Mouse (Mus musculus) left cerebral cortex, adult 2 months (tissue): ENCODE results near the gene Osbpl3. TPM values are rescaled to one million over a fixed set of nuclear protein-coding genes. Genes with fewer than 3 reads are reported as not detected.

ENCODE experiments used
- DNase-seq, 2 experiments: peaks; one replicate each; pipeline ENCODE4 v3.0.0; 2021 to 2022; ENCODE audit warnings: low spot score in 2 of 2, mixed read lengths in 1 of 2; ENCODE audit errors: extremely low spot score in 1 of 2
- H3K27ac ChIP-seq: fragments of 200-600 bp; 2 replicates; pipeline ENCODE4 v1.8.1; 2022
- H3K4me3 ChIP-seq: fragments of 200-600 bp; 2 replicates; pipeline ENCODE4 v1.8.1; 2022
- CTCF ChIP-seq: fragments of 200-600 bp; IDR thresholded peaks from 2 replicates; pipeline ENCODE4 v1.8.1; 2022; ENCODE audit warnings: antibody characterized with exemption, mild to moderate bottlenecking, moderate library complexity
- intact Hi-C: fragments of 180-260 bp; cut with DNase I; formaldehyde crosslinking; loops from one replicate; pipeline ENCODE4 v1.15.1; 2025
- total RNA-seq, 2 experiments: library from RNA; stranded (reverse); gene quantifications; 2 replicates each; pipeline ENCODE4 v1.2.3; 2021

The Osbpl3 gene
- total RNA-seq, 2 experiments from 2014 or later: 45.5 to 56.0 TPM

GRCm38 (mm10) chr6:50382196-50382595, 73.8 kb downstream of the Osbpl3 start:
- H3K27ac ChIP-seq: peak overlapping the region; percentile 61; the same call in 1 of the 2 replicates
- H3K4me3 ChIP-seq: peak overlapping the region; percentile 21; the same call in 1 of the 2 replicates
- intact Hi-C loops: no loop called here
- no peak for TF ChIP-seq CTCF
- DNase-seq: no peak

DNA sequence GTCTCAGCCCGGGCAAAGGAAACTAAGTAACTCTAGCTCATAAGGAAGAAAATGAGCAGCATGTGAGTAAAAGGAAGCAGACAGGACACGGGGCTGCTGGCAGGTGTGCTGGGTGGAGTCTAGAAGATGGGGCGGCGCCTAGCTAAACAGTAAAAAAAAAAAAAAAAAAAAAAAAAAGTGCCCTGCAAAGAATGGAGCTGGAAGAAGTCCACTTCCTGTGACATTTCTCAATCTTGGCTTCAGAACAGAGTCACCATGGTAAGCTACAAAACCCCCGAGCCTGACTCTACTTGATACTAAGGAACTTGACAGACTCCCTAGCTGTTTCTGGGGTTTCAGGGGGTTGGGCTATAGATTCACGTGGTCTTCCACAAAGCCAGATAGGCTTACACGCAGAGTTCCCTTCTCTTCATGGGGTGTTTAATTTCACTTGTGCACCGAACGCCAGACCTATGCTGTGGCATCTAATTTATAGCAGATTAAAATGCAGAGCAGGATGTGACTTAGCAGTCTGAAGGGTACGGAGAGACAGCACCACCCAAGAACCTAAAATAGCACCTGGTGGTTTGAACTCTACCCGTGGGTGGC, 74.4 kb downstream of the Osbpl3 start:
- DNase-seq: no peak
- no peak for TF ChIP-seq CTCF
- Histone ChIP-seq H3K4me3 (peak overlapping the region; percentile 21; the same call in 1 of the 2 replicates), H3K27ac (peak overlapping the region; percentile 61)
- intact Hi-C loops: no loop called here

DNA sequence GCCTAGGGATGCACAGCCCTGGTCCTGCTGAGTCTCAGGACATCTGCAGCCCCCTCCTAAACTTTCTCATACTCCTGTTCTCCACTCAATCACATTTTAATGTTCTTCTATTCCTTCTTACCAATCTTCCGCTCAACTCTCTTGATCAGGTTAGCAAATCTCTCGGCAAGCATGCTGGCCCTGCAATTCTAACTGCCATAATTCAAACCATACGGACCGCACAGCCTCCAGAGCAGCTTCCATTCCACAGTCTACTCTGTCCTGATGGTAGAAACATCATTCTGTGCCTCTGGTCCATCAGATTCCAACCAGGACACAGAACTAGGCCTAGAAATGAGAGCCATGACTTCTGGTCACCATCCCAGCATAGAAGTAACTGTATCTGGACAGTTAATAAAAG, 76.3 kb downstream of the Osbpl3 start:
- Histone ChIP-seq H3K4me3 (no peak overlapping the region), H3K27ac (peak overlapping the region; percentile 68)
- intact Hi-C loops: loop anchor here (1.0 to 2.0 kb wide), 2 partner anchors 21 to 61 kb away; no protein-coding TSS in a partner anchor
- no peak for TF ChIP-seq CTCF
- DNase-seq: no peak

GRCm38 (mm10) chr6:50379136-50379535, 76.9 kb downstream of the Osbpl3 start:
- peak overlapping the region; percentile 68; the same call in 1 of the 2 replicates for H3K27ac ChIP-seq
- no peak for TF ChIP-seq CTCF
- intact Hi-C loops: loop anchor here (1.0 to 2.0 kb wide), 2 partner anchors 21 to 60 kb away; no protein-coding TSS in a partner anchor
- peak in 1 of 2 experiments; percentile 51 for DNase-seq
- H3K4me3 ChIP-seq: no peak overlapping the region

GRCm38 (mm10) chr6:50377742-50378720, 78.0 kb downstream of the Osbpl3 start:
- TF ChIP-seq CTCF: no peak
- Histone ChIP-seq H3K4me3 (no peak overlapping the region), H3K27ac (peak overlapping the region; percentile 70)
- DNase-seq: peak in 1 of 2 experiments; percentile 51
- intact Hi-C loops: loop anchor here (2.0 kb wide), 1 partner anchor 59 kb away; no protein-coding TSS in a partner anchor

- TF ChIP-seq CTCF: no peak
- intact Hi-C loops: no loop called here
- Histone ChIP-seq H3K4me3 (no peak overlapping the region), H3K27ac (no peak overlapping the region)
- DNase-seq: no peak
Measured at GRCm38 (mm10) chr6:50376684-50377083, 79.3 kb downstream of the Osbpl3 start.

- no peak for TF ChIP-seq CTCF
- no peak for DNase-seq
- no peak overlapping the region for H3K27ac ChIP-seq
- no peak overlapping the region for H3K4me3 ChIP-seq
- intact Hi-C loops: no loop called here
Measured at GRCm38 (mm10) chr6:50372516-50373424, 83.2 kb downstream of the Osbpl3 start.

DNA sequence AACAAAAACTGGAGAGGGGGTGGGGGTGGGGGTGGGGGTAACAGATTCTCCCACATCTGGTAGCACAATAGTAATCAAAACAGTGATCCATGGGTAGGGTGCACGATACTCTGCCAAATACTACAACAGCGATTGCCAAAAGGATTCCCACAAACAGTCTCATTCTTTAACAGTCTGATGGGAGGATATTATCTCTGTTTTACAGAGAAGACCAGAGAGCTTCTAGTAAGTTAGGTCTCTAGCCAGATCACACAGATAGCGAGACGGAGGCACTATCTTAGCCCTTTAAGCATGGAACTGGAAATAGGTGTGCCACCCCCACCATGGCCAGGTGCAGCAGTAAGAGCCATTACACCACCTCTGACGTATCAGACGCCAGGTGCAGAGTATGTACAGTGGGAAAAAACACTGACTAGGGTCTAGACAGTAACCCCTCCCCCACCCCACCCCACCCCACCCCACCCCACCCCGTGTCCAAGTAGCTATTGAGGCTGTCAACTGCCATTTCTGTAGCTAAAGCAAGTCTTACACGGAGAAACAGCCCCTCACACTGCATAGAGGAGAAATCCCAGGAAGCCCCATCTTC, 84.4 kb downstream of the Osbpl3 start:
- intact Hi-C loops: no loop called here
- H3K4me3 ChIP-seq: no peak overlapping the region
- no peak overlapping the region for H3K27ac ChIP-seq
- TF ChIP-seq CTCF: no peak
- DNase-seq: no peak

DNA sequence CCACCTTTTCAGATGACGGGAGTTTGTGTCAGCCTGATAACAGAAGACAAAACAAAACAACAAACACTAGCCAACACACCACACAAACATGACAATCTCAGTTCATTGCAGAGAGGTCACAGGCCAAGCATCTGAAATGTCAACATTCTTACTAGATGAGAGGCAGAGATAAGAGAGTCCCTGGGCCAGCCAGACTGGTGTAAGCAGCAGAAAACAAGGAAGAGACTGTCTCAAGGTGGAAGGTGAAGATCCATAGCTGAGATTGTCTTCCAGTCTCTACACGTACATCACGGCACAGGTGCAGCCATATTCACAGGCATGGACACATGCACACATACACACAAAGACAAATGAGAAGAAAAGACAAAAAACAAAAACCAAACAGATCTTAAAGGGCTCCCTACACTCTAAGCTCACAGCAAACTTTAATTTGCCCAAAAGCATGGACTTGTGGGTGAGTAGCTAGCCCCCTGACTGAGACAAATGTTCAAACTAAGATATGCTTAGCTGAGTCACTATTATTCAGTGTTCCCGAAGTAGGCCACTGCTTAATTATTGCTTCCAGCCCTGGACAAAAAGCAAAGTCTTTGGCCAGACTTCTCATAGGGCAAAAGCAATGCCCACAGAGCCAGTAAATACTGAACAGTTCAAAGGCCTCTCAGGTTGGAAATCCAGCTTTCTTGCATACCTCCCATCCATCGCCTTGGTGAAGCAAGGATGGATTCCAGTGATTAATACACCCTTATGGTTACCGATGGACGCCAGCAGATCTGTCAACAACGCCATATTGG, 87.3 kb downstream of the Osbpl3 start:
- intact Hi-C loops: no loop called here
- no peak overlapping the region for H3K4me3 ChIP-seq
- no peak for DNase-seq
- no peak overlapping the region; the same call in 1 of the 2 replicates for H3K27ac ChIP-seq
- no peak for TF ChIP-seq CTCF

GRCm38 (mm10) chr6:50367836-50368235, 88.2 kb downstream of the Osbpl3 start:
- intact Hi-C loops: loop anchor here (2.0 kb wide), 1 partner anchor 33 kb away; no protein-coding TSS in a partner anchor
- H3K4me3 ChIP-seq: no peak overlapping the region
- no peak for TF ChIP-seq CTCF
- no peak for DNase-seq
- peak overlapping the region; percentile 47 for H3K27ac ChIP-seq
